Mouse (Mus musculus) erythroblast, adult 5-6 weeks (primary cell): ENCODE data around the gene Vtn. TPM values are rescaled to one million over a fixed set of nuclear protein-coding genes. Genes with fewer than 3 reads are reported as not detected.
"Not testable (repeated sequence)": the region's sequence is repeated elsewhere in the genome, so short reads cannot be mapped to it uniquely, and the experiment has no call there.

Source experiments
- ATAC-seq: replicated peaks from 2 replicates; pipeline ENCODE4 v1.8.0; 2016; ENCODE audit warnings: moderate number of reproducible peaks, mild to moderate bottlenecking, moderate TSS enrichment, inconsistent platforms; ENCODE audit not compliant: poor library complexity, low FRiP score, severe bottlenecking
- total RNA-seq, 2 experiments: library from RNA; stranded (forward) in 1 of 2; stranded (reverse) in 1 of 2; fragments of 150-400 nt in 1 of 2; fragments of 200-764, 138-1000 nt in 1 of 2; gene quantifications; 2 replicates each; pipeline versions ENCODE4 v1.2.3 to v1.2.4; 2015 to 2017; ENCODE audit warnings: low replicate concordance in 2 of 2

Vtn gene
- total RNA-seq, 2 experiments from 2014 or later: not detected

- ATAC-seq: 0 out of 2 replicates have a peak, but pooled peaks have one; percentile 34
Measured at GRCm38 (mm10) chr11:78530001-78530400, 31.1 kb downstream of the Vtn start.

GRCm38 (mm10) chr11:78531046-78531445 is 32.2 kb downstream of the Vtn start:
- no peak for ATAC-seq

GRCm38 (mm10) chr11:78531515-78531914 is 32.6 kb downstream of the Vtn start:
- not testable (repeated sequence) for ATAC-seq

GRCm38 (mm10) chr11:78534516-78534915 is 35.6 kb downstream of the Vtn start:
- no peak for ATAC-seq

- no peak for ATAC-seq
Measured at GRCm38 (mm10) chr11:78535376-78536079, 36.6 kb downstream of the Vtn start.

GRCm38 (mm10) chr11:78536080-78536689 is 37.3 kb downstream of the Vtn start, which contains the start of the genes Tnfaip1 and Ift20:
Tnfaip1 (minus strand) TSS chr11:78536332.
Ift20 (plus strand) TSS chr11:78536361.
- peak; percentile 96 for ATAC-seq

- ATAC-seq: no peak
Measured at GRCm38 (mm10) chr11:78536690-78537084, 37.8 kb downstream of the Vtn start.

GRCm38 (mm10) chr11:78540358-78540757 is 41.5 kb downstream of the Vtn start:
- no peak for ATAC-seq

- no peak for ATAC-seq
Measured at GRCm38 (mm10) chr11:78544449-78545111, 45.7 kb downstream of the Vtn start.

GRCm38 (mm10) chr11:78545181-78545580 is 46.3 kb downstream of the Vtn start:
- ATAC-seq: no peak

- no peak for ATAC-seq
Measured at GRCm38 (mm10) chr11:78547718-78548460, 49.0 kb downstream of the Vtn start.

GRCm38 (mm10) chr11:78549491-78549987 is 50.6 kb downstream of the Vtn start:
- no peak for ATAC-seq

GRCm38 (mm10) chr11:78550168-78551058 is 51.5 kb downstream of the Vtn start, which contains the start of gene Tmem97:
Tmem97 (minus strand) TSS chr11:78550777.
- peak; percentile 99 for ATAC-seq

- ATAC-seq: no peak; the same call in 1 of the 2 replicates
Measured at GRCm38 (mm10) chr11:78551059-78551398, 52.1 kb downstream of the Vtn start.

Other genes with a start within 250 kb of the Vtn start
- gene 2610507B11Rik, start 237.3 kb upstream of the Vtn start, total RNA-seq (2015; ENCODE audit: low replicate concordance): 17.3 and 36.3 TPM in 2 replicates
- 23.6 and 33.3 TPM in 2 replicates for gene 2610507B11Rik, start 237.3 kb upstream of the Vtn start, total RNA-seq (2017; ENCODE audit: low replicate concordance)
- not detected in 2 replicates for gene BC030499, start 208.2 kb upstream of the Vtn start, total RNA-seq (2015; ENCODE audit: low replicate concordance)
- gene BC030499, start 208.2 kb upstream of the Vtn start, total RNA-seq (2017; ENCODE audit: low replicate concordance): 0.43 TPM in 1 of 2 replicates, not detected in the other
- gene Spag5, start 197.6 kb upstream of the Vtn start, total RNA-seq (2015; ENCODE audit: low replicate concordance): 12.3 and 20.3 TPM in 2 replicates
- 40.4 and 60.1 TPM in 2 replicates for gene Spag5, start 197.6 kb upstream of the Vtn start, total RNA-seq (2017; ENCODE audit: low replicate concordance)
- not detected in 2 replicates for gene Aldoc, start 176.1 kb upstream of the Vtn start, total RNA-seq (2015; ENCODE audit: low replicate concordance)
- 0.28 TPM in 1 of 2 replicates, not detected in the other for gene Aldoc, start 176.1 kb upstream of the Vtn start, total RNA-seq (2017; ENCODE audit: low replicate concordance)
- 3.3 and 10.0 TPM in 2 replicates for gene Pigs, start 170.7 kb upstream of the Vtn start, total RNA-seq (2015; ENCODE audit: low replicate concordance)
- 2.5 and 3.6 TPM in 2 replicates for gene Pigs, start 170.7 kb upstream of the Vtn start, total RNA-seq (2017; ENCODE audit: low replicate concordance)
- gene Unc119, start 155.6 kb upstream of the Vtn start, total RNA-seq (2015; ENCODE audit: low replicate concordance): 17.1 and 20.9 TPM in 2 replicates
- gene Unc119, start 155.6 kb upstream of the Vtn start, total RNA-seq (2017; ENCODE audit: low replicate concordance): 9.6 and 15.0 TPM in 2 replicates
- not detected in 2 replicates for gene Foxn1, start 112.5 kb upstream of the Vtn start, total RNA-seq (2015; ENCODE audit: low replicate concordance)
- not detected in 2 replicates for gene Foxn1, start 112.5 kb upstream of the Vtn start, total RNA-seq (2017; ENCODE audit: low replicate concordance)
- gene Slc13a2, start 76.9 kb upstream of the Vtn start, total RNA-seq (2015; ENCODE audit: low replicate concordance): 1.0 TPM in 1 of 2 replicates, not detected in the other
- not detected in 2 replicates for gene Slc13a2, start 76.9 kb upstream of the Vtn start, total RNA-seq (2017; ENCODE audit: low replicate concordance)
- 1.3 TPM in 1 of 2 replicates, not detected in the other for gene Slc46a1, start 33.4 kb upstream of the Vtn start, total RNA-seq (2015; ENCODE audit: low replicate concordance)
- gene Slc46a1, start 33.4 kb upstream of the Vtn start, total RNA-seq (2017; ENCODE audit: low replicate concordance): 0.84 TPM in 1 of 2 replicates, not detected in the other
- gene Sarm1, start 1.3 kb upstream of the Vtn start, total RNA-seq (2015; ENCODE audit: low replicate concordance): not detected in 2 replicates
- gene Sarm1, start 1.3 kb upstream of the Vtn start, total RNA-seq (2017; ENCODE audit: low replicate concordance): not detected in 2 replicates
- gene Sebox, start 4.4 kb downstream of the Vtn start, total RNA-seq (2015; ENCODE audit: low replicate concordance): not detected in 2 replicates
- gene Sebox, start 4.4 kb downstream of the Vtn start, total RNA-seq (2017; ENCODE audit: low replicate concordance): not detected in 2 replicates
- gene Tmem199, start 13.1 kb downstream of the Vtn start, total RNA-seq (2015; ENCODE audit: low replicate concordance): 3.8 and 13.8 TPM in 2 replicates
- 4.0 and 5.3 TPM in 2 replicates for gene Tmem199, start 13.1 kb downstream of the Vtn start, total RNA-seq (2017; ENCODE audit: low replicate concordance)
- 6.9 and 17.5 TPM in 2 replicates for gene Poldip2, start 13.1 kb downstream of the Vtn start, total RNA-seq (2015; ENCODE audit: low replicate concordance)
- 7.8 and 13.4 TPM in 2 replicates for gene Poldip2, start 13.1 kb downstream of the Vtn start, total RNA-seq (2017; ENCODE audit: low replicate concordance)
- gene Tnfaip1, start 37.2 kb downstream of the Vtn start, total RNA-seq (2015; ENCODE audit: low replicate concordance): 0.58 and 2.1 TPM in 2 replicates
- 0.60 and 1.5 TPM in 2 replicates for gene Tnfaip1, start 37.2 kb downstream of the Vtn start, total RNA-seq (2017; ENCODE audit: low replicate concordance)
- 31.5 and 42.0 TPM in 2 replicates for gene Ift20, start 37.3 kb downstream of the Vtn start, total RNA-seq (2015; ENCODE audit: low replicate concordance)
- gene Ift20, start 37.3 kb downstream of the Vtn start, total RNA-seq (2017; ENCODE audit: low replicate concordance): 49.2 and 62.7 TPM in 2 replicates
- 15.0 and 15.9 TPM in 2 replicates for gene Tmem97, start 51.7 kb downstream of the Vtn start, total RNA-seq (2015; ENCODE audit: low replicate concordance)
- 3.5 and 7.2 TPM in 2 replicates for gene Tmem97, start 51.7 kb downstream of the Vtn start, total RNA-seq (2017; ENCODE audit: low replicate concordance)
- 2.7 and 8.8 TPM in 2 replicates for gene Nlk, start 198.3 kb downstream of the Vtn start, total RNA-seq (2015; ENCODE audit: low replicate concordance)
- 5.2 and 9.5 TPM in 2 replicates for gene Nlk, start 198.3 kb downstream of the Vtn start, total RNA-seq (2017; ENCODE audit: low replicate concordance)